Mouse (Mus musculus): ENCODE measurements around the gene Hebp1.

GRCm38 (mm10) chr6:135162861-135163260, 35.0 kb downstream of the Hebp1 start:
- no peak for TF ChIP-seq POLR2A (IDR thresholded peaks at IDR 0.05; ENCODE audit: borderline replicate concordance, extremely low read depth, low read depth, low read length)
- TF ChIP-seq CTCF (IDR thresholded peaks at IDR 0.05; ENCODE audit: insufficient read depth, low read length): no peak
